Mouse (Mus musculus) liver, embryonic 11.5 days (tissue): ENCODE measurements around the gene Grifin. TPM values are rescaled to one million over a fixed set of nuclear protein-coding genes. Genes with fewer than 3 reads are reported as not detected.

Experiments used
- ATAC-seq: fragments of 200-750 bp; cut with Nextera tagmentation; replicated peaks from 2 replicates; pipeline ENCODE4 v1.8.0; 2017; ENCODE audit warnings: moderate number of reproducible peaks, mild to moderate bottlenecking, moderate TSS enrichment, moderate library complexity; ENCODE audit not compliant: low FRiP score
- DNase-seq: peaks from one replicate; pipeline ENCODE4 v3.0.0-alpha.2; 2017; ENCODE audit warnings: low spot score
- H3K27ac ChIP-seq: fragments of 300-500 bp; sonication (generic); 2 replicates; pipeline ENCODE4 v1.5.1; 2014; ENCODE audit warnings: mild to moderate bottlenecking, low read depth, low read length, control low read depth
- H3K27me3 ChIP-seq: fragments of 300-500 bp; sonication (generic); replicated peaks from 2 replicates; pipeline ENCODE4 v1.6.1; 2014; ENCODE audit warnings: low read length, mixed read lengths; ENCODE audit not compliant: control insufficient read depth, insufficient read depth
- H3K36me3 ChIP-seq: fragments of 300-500 bp; sonication (generic); 2 replicates; pipeline ENCODE4 v1.6.1; 2014; ENCODE audit warnings: mild to moderate bottlenecking, low read length, moderate library complexity, mixed read lengths; ENCODE audit not compliant: control insufficient read depth, insufficient read depth
- H3K4me1 ChIP-seq: fragments of 300-500 bp; sonication (generic); replicated peaks from 2 replicates; pipeline ENCODE4 v1.6.1; 2014; ENCODE audit warnings: low read length, mixed read lengths; ENCODE audit not compliant: control insufficient read depth, insufficient read depth
- H3K4me2 ChIP-seq: fragments of 300-500 bp; sonication (generic); 2 replicates; pipeline ENCODE4 v1.6.1; 2014; ENCODE audit warnings: mild to moderate bottlenecking, control low read depth, moderate library complexity
- H3K4me3 ChIP-seq: fragments of 300-500 bp; sonication (generic); 2 replicates; pipeline ENCODE4 v1.5.1; 2014; ENCODE audit warnings: low read depth, low read length, control low read depth
- H3K9ac ChIP-seq: fragments of 300-500 bp; sonication (generic); 2 replicates; pipeline ENCODE4 v1.6.1; 2014; ENCODE audit warnings: low read depth, low read length, control low read depth
- H3K9me3 ChIP-seq: fragments of 300-500 bp; sonication (generic); 2 replicates; pipeline ENCODE4 v1.6.1; 2016; ENCODE audit warnings: low read length, inconsistent platforms, mixed read lengths; ENCODE audit not compliant: control insufficient read depth
- WGBS: fragments of 180-500 bp; shearing (Covaris S2); extraction: QIAGEN DNeasy Blood & Tissue Kit; methylation state at CpG from one replicate; pipeline ENCODE4 v1.1.7; 2014; 5-methylcytosine and 5-hydroxymethylcytosine counted together
- polyA plus RNA-seq: library from polyadenylated mRNA; unstranded; fragments of >200 nt; fragmentation: Nextera tagmentation; extraction: Ambion mirVana; gene quantifications from 2 replicates; pipeline ENCODE4 v1.2.1, GENCODE M21; 2014

The Grifin gene
- polyA plus RNA-seq, 1 experiment from 2014 or later, result 1.8 TPM

DNA sequence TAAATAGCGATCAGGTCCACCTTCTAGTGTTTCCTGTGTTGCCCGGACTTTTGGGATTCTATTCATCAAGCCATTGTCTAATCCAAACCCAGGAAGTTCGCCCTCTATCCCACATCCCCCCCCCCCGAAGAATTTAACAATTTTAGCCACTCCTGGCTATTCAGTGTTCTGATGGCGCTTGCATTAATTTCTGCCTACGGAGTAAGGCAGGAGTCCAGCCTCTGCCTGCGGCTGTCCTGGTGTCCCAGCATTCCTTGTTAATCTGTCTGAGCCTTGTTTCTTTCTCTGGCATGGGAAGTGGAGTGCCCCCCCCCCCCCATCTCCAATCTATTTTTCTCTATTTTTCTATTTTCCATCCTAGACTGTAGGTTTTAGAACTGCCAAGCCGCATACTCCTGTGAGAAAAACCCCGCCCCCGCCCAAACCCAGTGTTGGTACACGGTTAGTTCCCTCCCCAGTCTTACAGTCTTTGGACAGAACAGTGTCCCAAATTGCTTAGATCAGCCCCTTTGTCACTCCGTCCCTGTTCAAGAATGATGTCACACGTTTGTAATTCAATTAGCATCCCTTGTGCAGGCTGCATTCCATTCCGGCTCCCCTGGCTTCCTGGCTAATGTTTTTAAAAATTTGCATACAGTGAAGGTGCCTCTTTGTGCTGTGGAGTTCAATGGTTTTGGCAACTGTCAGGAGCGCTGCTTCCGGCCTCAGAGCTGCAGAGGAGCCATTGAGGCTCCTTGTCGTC, 15.4 kb downstream of the Grifin start:
- Histone ChIP-seq H3K9me3 (no peaks in the 10 kb centered on the region), H3K27me3 (no peaks in the 10 kb centered on the region), H3K9ac (no peak overlapping the region), H3K4me2 (no peak overlapping the region), H3K4me1 (no peaks in the 10 kb centered on the region), H3K4me3 (no peak overlapping the region), H3K36me3 (no peaks in the 10 kb centered on the region), H3K27ac (no peak overlapping the region)
- 44% methylated on average over 17 of the region's 17 CpGs for WGBS
- ATAC-seq, result no peak
- no peak for DNase-seq

DNA sequence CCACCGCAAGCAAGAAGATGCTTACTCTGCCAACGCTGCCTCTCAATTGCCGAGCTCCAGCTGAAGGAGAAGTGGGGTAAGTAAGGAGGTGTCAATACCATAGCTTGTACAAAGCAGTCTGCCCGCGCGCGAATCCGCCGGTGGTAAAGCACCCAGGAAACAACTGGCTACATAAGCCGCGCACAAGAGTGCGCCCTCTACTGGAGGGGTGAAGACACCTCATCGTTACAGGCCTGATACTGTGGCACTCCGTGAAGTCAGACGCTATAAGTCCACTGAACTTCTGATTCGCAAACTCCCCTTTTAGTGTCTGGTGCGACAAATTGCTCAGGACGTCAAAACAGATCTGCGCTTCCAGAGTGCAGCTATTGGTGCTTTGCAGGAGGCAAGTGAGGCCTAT, 18.5 kb downstream of the Grifin start:
- 79% methylated on average over 19 of the region's 19 CpGs for WGBS

DNA sequence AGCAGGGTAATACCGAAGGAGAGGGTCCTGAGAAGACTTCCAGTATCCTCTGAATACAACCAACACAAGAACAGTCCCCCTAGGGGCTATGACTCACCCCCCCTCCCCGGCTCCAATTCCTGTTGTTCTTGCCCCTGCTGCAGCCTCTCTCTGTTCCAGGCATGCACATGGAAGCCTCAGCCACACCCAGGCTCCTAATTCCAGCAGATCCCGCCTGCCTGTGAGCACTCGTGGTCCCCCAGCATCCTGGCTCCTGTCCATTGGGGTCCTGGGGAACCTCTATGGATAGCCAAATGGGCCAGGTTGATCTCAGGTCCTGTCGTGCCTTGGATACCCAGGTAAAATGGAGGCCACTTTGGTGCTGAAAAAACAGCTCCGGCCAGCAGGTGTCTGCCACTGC, 19.2 kb downstream of the Grifin start:
- WGBS, result 52% methylated on average over 6 of the region's 6 CpGs

More for the DNA sequence above, 18.5 kb downstream of the Grifin start:
- no peak overlapping the region for H3K4me3 ChIP-seq
- no peaks in the 10 kb centered on the region for H3K27me3 ChIP-seq
- H3K9me3 ChIP-seq, result no peaks in the 10 kb centered on the region
- ATAC-seq, result no peak
- H3K4me1 ChIP-seq, result no peaks in the 10 kb centered on the region
- no peak overlapping the region for H3K27ac ChIP-seq
- no peak overlapping the region for H3K4me2 ChIP-seq
- H3K36me3 ChIP-seq, result no peaks in the 10 kb centered on the region
- DNase-seq, result no peak
- H3K9ac ChIP-seq, result no peak overlapping the region

DNA sequence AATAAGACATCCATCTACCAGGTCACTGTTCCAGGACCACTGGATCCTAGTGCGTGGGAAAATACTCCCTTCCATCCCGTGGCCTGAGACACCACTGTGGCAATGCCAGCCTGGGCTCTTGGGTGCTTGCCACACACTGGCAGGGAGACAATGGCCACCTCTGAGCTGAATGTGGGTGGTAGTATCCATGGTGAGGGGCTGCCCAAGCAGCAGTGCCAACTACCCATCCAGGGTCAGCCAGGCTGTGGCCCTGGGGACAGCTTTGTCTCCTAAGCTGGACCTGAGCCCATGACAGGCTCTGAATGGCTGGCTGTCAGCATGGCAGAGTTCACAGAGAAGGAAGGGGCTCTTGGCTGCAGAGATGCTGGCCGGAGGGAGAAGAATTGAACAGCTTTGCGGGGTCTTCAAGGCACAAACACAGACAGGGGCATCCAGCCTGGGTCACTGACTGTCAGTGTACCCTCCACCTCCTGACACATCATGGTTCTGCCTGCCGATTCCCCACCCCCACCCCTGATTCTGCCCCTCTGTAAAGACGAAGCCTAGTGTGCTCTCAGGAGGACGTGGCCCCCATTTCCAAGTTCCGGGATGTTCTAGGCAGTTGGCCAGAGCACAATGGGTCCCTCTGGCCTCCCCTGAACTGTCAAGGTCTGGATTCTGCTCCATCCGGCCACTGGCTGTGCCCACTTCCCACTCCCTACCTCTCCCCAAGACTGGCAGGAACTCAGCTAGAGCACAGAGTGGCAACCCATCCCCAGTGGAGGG, 21.9 kb downstream of the Grifin start:
- 70% methylated on average over 9 of the region's 9 CpGs for WGBS

More for the DNA sequence above, 19.2 kb downstream of the Grifin start:
- no peak overlapping the region for H3K27ac ChIP-seq
- ATAC-seq (no peak), DNase-seq (no peak)
- H3K4me1 ChIP-seq, result no peaks in the 10 kb centered on the region
- H3K4me2 ChIP-seq, result no peak overlapping the region
- no peaks in the 10 kb centered on the region for H3K36me3 ChIP-seq
- no peak overlapping the region for H3K9ac ChIP-seq
- H3K9me3 ChIP-seq, result no peaks in the 10 kb centered on the region
- no peak overlapping the region for H3K4me3 ChIP-seq
- no peaks in the 10 kb centered on the region for H3K27me3 ChIP-seq

DNA sequence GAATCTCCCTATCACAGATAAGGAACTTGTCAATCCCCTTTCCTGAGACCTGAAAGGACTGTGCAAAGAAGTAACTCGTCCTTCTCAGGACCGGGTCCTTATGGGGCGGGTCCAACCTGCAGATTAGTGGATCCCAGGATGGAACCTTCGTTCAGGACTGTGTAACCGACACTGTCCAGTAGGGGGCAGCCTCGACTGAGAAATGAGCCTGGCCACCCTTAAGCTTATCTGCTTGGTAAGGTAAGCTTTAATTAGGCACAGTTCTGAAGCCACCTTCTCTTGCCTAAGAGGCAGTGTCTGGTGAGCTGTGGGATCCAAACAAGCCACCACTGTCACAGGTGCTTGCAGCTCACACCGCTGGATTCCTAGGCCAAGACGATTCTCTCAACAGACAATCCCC, 24.8 kb downstream of the Grifin start:
- peak; percentile 69 for DNase-seq
- WGBS, result 11% methylated on average over 8 of the region's 8 CpGs
- peak; percentile 24; the same call in 1 of the 2 replicates for ATAC-seq

More for the DNA sequence above, 21.9 kb downstream of the Grifin start:
- H3K4me2 ChIP-seq, result no peak overlapping the region
- no peaks in the 10 kb centered on the region for H3K27me3 ChIP-seq
- no peak for ATAC-seq
- H3K9ac ChIP-seq, result no peak overlapping the region
- no peaks in the 10 kb centered on the region for H3K9me3 ChIP-seq
- H3K27ac ChIP-seq, result no peak overlapping the region
- no peak overlapping the region for H3K4me3 ChIP-seq
- no peaks in the 10 kb centered on the region for H3K4me1 ChIP-seq
- H3K36me3 ChIP-seq, result no peaks in the 10 kb centered on the region
- DNase-seq, result no peak

DNA sequence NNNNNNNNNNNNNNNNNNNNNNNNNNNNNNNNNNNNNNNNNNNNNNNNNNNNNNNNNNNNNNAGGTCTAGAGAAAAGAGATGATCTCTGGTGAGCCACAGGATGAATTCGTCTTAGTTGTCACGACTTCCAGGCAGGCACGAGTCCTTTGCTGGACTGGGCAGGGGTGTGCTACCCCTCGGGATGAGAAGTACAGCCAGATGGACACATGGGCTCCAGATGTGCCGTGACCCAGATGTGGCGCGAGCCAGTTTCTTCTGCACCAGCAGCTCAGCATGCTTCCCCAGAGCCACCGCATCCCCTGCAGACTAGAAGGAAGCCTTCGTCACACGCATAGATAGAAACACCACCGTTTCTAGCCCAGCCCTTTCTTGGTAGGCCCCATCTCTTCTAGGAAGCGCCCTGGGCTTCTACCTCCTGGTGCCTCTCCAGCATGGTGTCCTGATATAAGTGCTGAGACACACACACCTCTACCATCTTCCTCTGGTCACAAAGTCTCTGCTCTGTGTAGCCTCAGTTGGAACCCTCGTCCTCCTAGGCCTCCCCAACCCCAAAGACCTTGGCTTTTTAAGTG, 26.7 kb downstream of the Grifin start:
- DNase-seq (no peak), ATAC-seq (peak; percentile 70)
- no peaks in the 10 kb centered on the region for H3K36me3 ChIP-seq
- no peaks in the 10 kb centered on the region for H3K27me3 ChIP-seq
- no peak overlapping the region for H3K27ac ChIP-seq
- no peaks in the 10 kb centered on the region for H3K9me3 ChIP-seq
- 70% methylated on average over 13 of the region's 13 CpGs for whole genome bisulfite sequencing
- no peaks in the 10 kb centered on the region for H3K4me1 ChIP-seq
- no peak overlapping the region for H3K4me3 ChIP-seq
- H3K9ac ChIP-seq, result no peak overlapping the region
- H3K4me2 ChIP-seq, result no peak overlapping the region

More for the DNA sequence above, 24.8 kb downstream of the Grifin start:
- no peak overlapping the region for H3K27ac ChIP-seq
- H3K27me3 ChIP-seq, result no peaks in the 10 kb centered on the region
- no peaks in the 10 kb centered on the region for H3K36me3 ChIP-seq
- H3K4me3 ChIP-seq, result no peak overlapping the region
- no peaks in the 10 kb centered on the region for H3K4me1 ChIP-seq
- H3K9ac ChIP-seq, result no peak overlapping the region
- H3K9me3 ChIP-seq, result no peaks in the 10 kb centered on the region
- no peak overlapping the region for H3K4me2 ChIP-seq

DNA sequence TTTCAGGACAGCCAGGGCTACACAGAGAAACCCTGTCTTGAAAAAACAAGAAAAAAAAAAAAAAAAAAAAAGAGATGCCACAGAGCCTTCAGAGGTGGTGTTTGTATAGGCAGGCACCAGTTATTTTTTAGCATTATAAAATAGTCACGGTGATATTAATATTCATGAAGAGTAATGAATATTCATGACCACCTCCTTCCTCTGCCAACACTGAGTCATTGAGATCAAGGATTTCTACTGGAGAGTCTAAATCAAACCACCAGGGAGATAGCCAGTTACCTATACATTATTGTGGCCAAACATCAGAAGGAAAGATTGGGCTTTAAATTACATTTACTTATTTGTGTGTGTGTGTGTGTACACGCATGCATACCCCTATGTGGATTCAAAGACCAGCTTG, 38.1 kb downstream of the Grifin start:
- H3K4me1 ChIP-seq, result no peaks in the 10 kb centered on the region
- no peak for DNase-seq
- H3K36me3 ChIP-seq, result peaks cover 35% of the 10 kb centered on the region
- H3K27me3 ChIP-seq, result no peaks in the 10 kb centered on the region
- no peak for ATAC-seq
- no peak overlapping the region for H3K4me3 ChIP-seq
- WGBS, result 89% methylated on average over 2 of the region's 2 CpGs
- no peak overlapping the region for H3K9ac ChIP-seq
- H3K4me2 ChIP-seq, result no peak overlapping the region
- H3K9me3 ChIP-seq, result 0 out of 2 replicates have a peak, but pooled peaks cover 2% of the 10 kb centered on the region
- no peak overlapping the region for H3K27ac ChIP-seq

DNA sequence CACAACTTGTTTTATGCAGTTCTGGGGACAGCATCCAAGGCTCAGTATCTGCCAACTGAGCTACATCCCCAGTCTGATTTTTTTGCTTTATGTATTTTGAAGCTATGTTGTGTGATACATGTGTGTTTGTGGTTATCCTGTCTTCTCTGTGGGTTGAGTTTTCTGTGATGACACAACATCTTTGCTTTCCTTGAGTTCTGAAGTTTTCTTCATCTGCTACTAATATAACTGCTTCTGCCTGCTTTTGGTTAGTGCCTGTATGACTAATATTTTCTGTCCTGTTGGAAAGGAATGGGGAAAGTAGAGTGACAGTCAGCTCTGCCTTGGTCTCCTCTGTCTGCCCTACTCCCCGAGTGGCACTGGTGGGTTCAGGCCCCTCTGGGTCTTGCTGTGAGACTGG, 43.7 kb downstream of the Grifin start:
- WGBS, result 85% methylated on average over 1 of the region's 1 CpGs
- Histone ChIP-seq H3K4me1 (no peaks in the 10 kb centered on the region), H3K27me3 (no peaks in the 10 kb centered on the region), H3K4me2 (no peak overlapping the region), H3K4me3 (no peak overlapping the region), H3K9me3 (no peaks in the 10 kb centered on the region), H3K36me3 (peaks cover 21% of the 10 kb centered on the region), H3K9ac (no peak overlapping the region), H3K27ac (no peak overlapping the region)
- DNase-seq, result no peak
- ATAC-seq, result no peak
